Mouse (Mus musculus) embryonic facial prominence, embryonic 10.5 days (tissue): Measurements from ENCODE around the gene Gtpbp8. TPM values are rescaled to one million over a fixed set of nuclear protein-coding genes. Genes with fewer than 3 reads are reported as not detected.
A peak's percentile ranks its signal among the peaks of the same experiment; 100 is the strongest.

Source experiments
- DNase-seq: peaks from one replicate; pipeline ENCODE4 v3.0.0-alpha.2; 2017; ENCODE audit warnings: low spot score
- H3K27ac ChIP-seq: fragments of 300-500 bp; sonication (generic); replicated peaks from 2 replicates; pipeline ENCODE4 v1.5.1; 2016; ENCODE audit warnings: mild to moderate bottlenecking
- H3K27me3 ChIP-seq: fragments of 300-500 bp; sonication (generic); replicated peaks from 2 replicates; pipeline ENCODE4 v1.6.1; 2016; ENCODE audit warnings: low read depth, mild to moderate bottlenecking; ENCODE audit not compliant: poor library complexity, severe bottlenecking
- H3K36me3 ChIP-seq: fragments of 300-500 bp; sonication (generic); replicated peaks from 2 replicates; pipeline ENCODE4 v1.6.1; 2016; ENCODE audit warnings: mild to moderate bottlenecking, moderate library complexity
- H3K4me1 ChIP-seq: fragments of 300-500 bp; sonication (generic); 2 replicates; pipeline ENCODE4 v1.6.1; 2016
- H3K4me3 ChIP-seq: fragments of 300-500 bp; sonication (generic); 2 replicates; pipeline ENCODE4 v1.5.1; 2016; ENCODE audit warnings: mild to moderate bottlenecking, moderate library complexity
- H3K9me3 ChIP-seq: fragments of 300-500 bp; sonication (generic); 2 replicates; pipeline ENCODE4 v1.6.1; 2016; ENCODE audit warnings: mild to moderate bottlenecking
- WGBS: fragments of 180-500 bp; shearing (Covaris S2); methylation state at CpG from one replicate; pipeline ENCODE4 v1.1.7; 2016; 5-methylcytosine and 5-hydroxymethylcytosine counted together
- polyA plus RNA-seq: library from polyadenylated mRNA; unstranded; fragments of >200 nt; fragmentation: Nextera tagmentation; extraction: Ambion mirVana; gene quantifications from 2 replicates; pipeline ENCODE4 v1.2.1, GENCODE M21; 2016

Gtpbp8 gene
- polyA plus RNA-seq, 1 experiment from 2014 or later: 24.8 TPM

GRCm38 (mm10) chr16:44724083-44724787, 21.9 kb downstream of the Gtpbp8 start, which contains the start of gene Nepro:
TSS of gene Nepro (plus strand) at chr16:44724301.
- peaks cover 39% of the 10 kb centered on the region for H3K36me3 ChIP-seq
- H3K27ac ChIP-seq: peak within 1 kb of the TSS; percentile 96
- WGBS: under 1% methylated on average over 64 of the region's 64 CpGs
- H3K4me1 ChIP-seq: peaks cover 21% of the 10 kb centered on the region
- no peaks in the 10 kb centered on the region for H3K9me3 ChIP-seq
- H3K4me3 ChIP-seq: peak within 1 kb of the TSS; percentile 74
- DNase-seq: peak; percentile 95
- no peaks in the 10 kb centered on the region for H3K27me3 ChIP-seq

DNA sequence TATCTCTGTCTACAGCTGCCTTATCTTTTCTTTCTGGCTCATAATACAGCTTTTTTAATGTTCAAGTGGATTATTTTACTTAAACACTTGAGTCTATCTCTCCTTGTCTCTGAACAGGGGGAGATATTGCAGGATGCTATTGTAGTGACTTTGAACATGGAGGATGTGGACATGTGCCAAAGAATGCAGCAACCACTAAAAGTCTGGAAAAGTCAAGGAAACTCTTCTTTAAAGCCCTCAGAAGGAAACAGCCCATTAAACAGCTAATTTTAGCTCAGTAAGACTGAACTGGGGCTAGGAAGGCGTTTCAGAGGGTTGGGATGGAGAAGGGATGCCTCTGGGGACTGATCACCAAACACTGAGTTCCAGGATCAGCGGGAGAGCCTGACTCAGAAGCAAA, 23.5 kb downstream of the Gtpbp8 start:
- no peaks in the 10 kb centered on the region for H3K27me3 ChIP-seq
- peaks cover 21% of the 10 kb centered on the region for H3K4me1 ChIP-seq
- no peaks in the 10 kb centered on the region for H3K9me3 ChIP-seq
- H3K27ac ChIP-seq: no peak overlapping the region
- 84% methylated on average over 2 of the region's 2 CpGs for WGBS
- H3K36me3 ChIP-seq: peaks cover 24% of the 10 kb centered on the region
- no peak for DNase-seq
- no peak overlapping the region for H3K4me3 ChIP-seq

GRCm38 (mm10) chr16:44720518-44720917, 25.6 kb downstream of the Gtpbp8 start:
- DNase-seq: no peak
- Histone ChIP-seq H3K9me3 (no peaks in the 10 kb centered on the region), H3K36me3 (peaks cover 15% of the 10 kb centered on the region), H3K4me1 (peaks cover 25% of the 10 kb centered on the region), H3K27ac (no peak overlapping the region), H3K27me3 (no peaks in the 10 kb centered on the region), H3K4me3 (no peak overlapping the region)
- 73% methylated on average over 3 of the region's 3 CpGs for WGBS

- WGBS: 84% methylated on average over 7 of the region's 7 CpGs
- H3K27ac ChIP-seq: no peak overlapping the region
- DNase-seq: no peak
- no peak overlapping the region for H3K4me3 ChIP-seq
- peaks cover 20% of the 10 kb centered on the region for H3K4me1 ChIP-seq
- H3K27me3 ChIP-seq: no peaks in the 10 kb centered on the region
- peaks cover 15% of the 10 kb centered on the region for H3K36me3 ChIP-seq
- no peaks in the 10 kb centered on the region for H3K9me3 ChIP-seq
Measured at GRCm38 (mm10) chr16:44719349-44719748, 26.8 kb downstream of the Gtpbp8 start.

GRCm38 (mm10) chr16:44717838-44718237, 28.3 kb downstream of the Gtpbp8 start:
- no peak for DNase-seq
- 69% methylated on average over 2 of the region's 2 CpGs for WGBS

DNA sequence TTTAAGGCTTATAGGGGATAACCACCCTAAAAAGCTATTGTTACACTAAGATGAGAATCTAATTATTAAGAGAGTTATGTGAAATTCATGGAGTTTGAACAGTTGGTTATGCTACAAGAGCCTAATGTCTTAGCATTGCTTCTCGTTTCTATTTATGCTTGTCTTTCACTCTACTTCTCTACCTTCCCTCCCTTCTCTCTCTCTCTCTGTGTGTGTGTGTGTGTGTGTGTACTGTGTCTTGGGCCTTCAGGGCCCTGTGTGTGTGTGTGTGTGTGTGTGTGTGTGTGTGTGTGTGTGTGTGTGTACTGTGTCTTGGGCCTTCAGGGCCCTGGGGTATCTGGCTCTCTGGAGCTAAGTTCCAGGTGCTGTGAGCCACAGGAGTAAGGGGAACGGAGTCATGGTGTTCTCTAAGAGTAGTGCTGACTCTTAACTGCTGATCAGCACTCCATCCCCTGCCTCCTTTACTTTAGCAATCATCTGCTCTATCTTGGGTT, 29.0 kb downstream of the Gtpbp8 start:
- Histone ChIP-seq H3K9me3 (no peaks in the 10 kb centered on the region), H3K4me1 (peaks cover 10% of the 10 kb centered on the region), H3K4me3 (no peak overlapping the region), H3K27ac (no peak overlapping the region), H3K36me3 (peaks cover 15% of the 10 kb centered on the region), H3K27me3 (no peaks in the 10 kb centered on the region)
- no peak for DNase-seq
- 79% methylated on average over 2 of the region's 2 CpGs for WGBS

More at GRCm38 (mm10) chr16:44717838-44718237, 28.3 kb downstream of the Gtpbp8 start:
- H3K36me3 ChIP-seq: peaks cover 15% of the 10 kb centered on the region
- peaks cover 12% of the 10 kb centered on the region for H3K4me1 ChIP-seq
- no peak overlapping the region for H3K27ac ChIP-seq
- no peak overlapping the region for H3K4me3 ChIP-seq
- H3K27me3 ChIP-seq: no peaks in the 10 kb centered on the region
- no peaks in the 10 kb centered on the region for H3K9me3 ChIP-seq

DNA sequence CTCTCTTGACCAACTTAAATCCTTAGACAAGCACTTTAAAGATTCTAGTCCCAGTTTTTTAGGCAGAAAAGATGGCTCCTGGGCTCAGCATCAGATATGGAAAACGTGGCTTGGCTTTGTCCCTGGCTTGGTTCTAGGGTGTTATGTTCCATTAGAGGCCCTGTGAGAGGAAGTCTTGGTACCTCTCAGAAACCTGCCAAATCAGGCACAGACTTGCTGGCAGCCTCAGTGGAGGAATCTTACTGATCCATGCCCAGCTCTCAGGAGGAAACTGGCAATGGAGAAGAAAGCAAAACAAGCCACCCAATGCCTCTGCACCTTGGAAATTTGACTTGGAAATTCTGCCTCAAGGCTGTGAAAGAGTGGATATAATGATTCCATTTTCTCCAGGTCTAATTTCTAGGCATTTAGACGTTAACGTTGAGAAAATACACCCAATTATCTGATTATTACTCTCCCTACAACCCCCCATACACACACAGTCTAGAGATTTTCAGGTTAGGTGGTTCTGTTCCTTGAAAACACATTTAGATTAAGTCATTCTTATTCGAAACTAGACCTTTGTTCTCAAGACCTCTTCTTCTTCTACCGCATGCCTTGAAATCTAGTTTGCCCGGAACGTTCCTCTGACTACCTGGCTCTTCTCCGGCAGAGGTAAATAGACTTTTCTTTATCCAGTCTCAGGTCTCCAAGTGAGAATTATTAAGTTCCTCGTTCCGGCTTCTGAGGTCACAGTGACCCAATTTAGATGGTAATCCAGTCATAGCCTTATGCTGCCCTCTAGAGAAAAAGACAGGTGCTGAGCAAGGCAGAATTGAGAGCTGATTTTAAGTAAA, 29.6 kb downstream of the Gtpbp8 start:
- peak; percentile 32 for DNase-seq
- 44% methylated on average over 10 of the region's 10 CpGs for WGBS
- no peaks in the 10 kb centered on the region for H3K9me3 ChIP-seq
- no peaks in the 10 kb centered on the region for H3K27me3 ChIP-seq
- peaks cover 15% of the 10 kb centered on the region for H3K36me3 ChIP-seq
- H3K4me1 ChIP-seq: peaks cover 10% of the 10 kb centered on the region
- H3K27ac ChIP-seq: peak overlapping the region; percentile 61
- no peak overlapping the region for H3K4me3 ChIP-seq

DNA sequence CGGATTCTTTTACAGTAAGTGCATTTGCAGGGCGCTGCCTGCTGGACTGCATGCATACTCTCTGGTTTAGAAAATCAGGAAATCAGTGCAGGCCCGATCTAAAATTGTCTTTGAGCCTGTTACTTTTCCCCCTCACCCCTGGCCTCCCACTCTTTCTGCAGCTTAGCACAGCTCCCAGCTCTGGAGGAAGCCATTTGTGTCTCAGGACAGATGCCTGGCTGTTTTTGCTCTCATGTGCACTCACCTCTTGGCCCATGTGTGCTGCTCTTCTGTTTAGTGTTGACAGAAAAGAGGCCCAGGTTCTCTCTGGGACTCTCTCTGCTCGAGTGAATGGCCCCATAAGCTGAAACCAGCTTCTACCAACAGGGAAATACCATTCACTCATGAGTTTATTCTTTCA, 42.7 kb downstream of the Gtpbp8 start:
- no peaks in the 10 kb centered on the region for H3K27me3 ChIP-seq
- no peaks in the 10 kb centered on the region for H3K36me3 ChIP-seq
- 64% methylated on average over 4 of the region's 4 CpGs for WGBS
- peaks cover 28% of the 10 kb centered on the region for H3K4me1 ChIP-seq
- peak overlapping the region; percentile 69 for H3K27ac ChIP-seq
- no peak for DNase-seq
- no peaks in the 10 kb centered on the region for H3K9me3 ChIP-seq
- H3K4me3 ChIP-seq: no peak overlapping the region

GRCm38 (mm10) chr16:44702272-44702671, 43.9 kb downstream of the Gtpbp8 start:
- H3K4me1 ChIP-seq: peaks cover 28% of the 10 kb centered on the region
- 74% methylated on average over 5 of the region's 5 CpGs for WGBS
- no peak for DNase-seq

GRCm38 (mm10) chr16:44701155-44701554, 45.0 kb downstream of the Gtpbp8 start:
- Histone ChIP-seq H3K4me1 (peaks cover 31% of the 10 kb centered on the region), H3K27me3 (no peaks in the 10 kb centered on the region), H3K36me3 (no peaks in the 10 kb centered on the region), H3K27ac (no peak overlapping the region), H3K9me3 (no peaks in the 10 kb centered on the region), H3K4me3 (no peak overlapping the region)
- WGBS: 91% methylated on average over 3 of the region's 3 CpGs
- no peak for DNase-seq

More at GRCm38 (mm10) chr16:44702272-44702671, 43.9 kb downstream of the Gtpbp8 start:
- H3K36me3 ChIP-seq: no peaks in the 10 kb centered on the region
- no peaks in the 10 kb centered on the region for H3K27me3 ChIP-seq
- H3K4me3 ChIP-seq: no peak overlapping the region
- H3K9me3 ChIP-seq: no peaks in the 10 kb centered on the region
- no peak overlapping the region for H3K27ac ChIP-seq

DNA sequence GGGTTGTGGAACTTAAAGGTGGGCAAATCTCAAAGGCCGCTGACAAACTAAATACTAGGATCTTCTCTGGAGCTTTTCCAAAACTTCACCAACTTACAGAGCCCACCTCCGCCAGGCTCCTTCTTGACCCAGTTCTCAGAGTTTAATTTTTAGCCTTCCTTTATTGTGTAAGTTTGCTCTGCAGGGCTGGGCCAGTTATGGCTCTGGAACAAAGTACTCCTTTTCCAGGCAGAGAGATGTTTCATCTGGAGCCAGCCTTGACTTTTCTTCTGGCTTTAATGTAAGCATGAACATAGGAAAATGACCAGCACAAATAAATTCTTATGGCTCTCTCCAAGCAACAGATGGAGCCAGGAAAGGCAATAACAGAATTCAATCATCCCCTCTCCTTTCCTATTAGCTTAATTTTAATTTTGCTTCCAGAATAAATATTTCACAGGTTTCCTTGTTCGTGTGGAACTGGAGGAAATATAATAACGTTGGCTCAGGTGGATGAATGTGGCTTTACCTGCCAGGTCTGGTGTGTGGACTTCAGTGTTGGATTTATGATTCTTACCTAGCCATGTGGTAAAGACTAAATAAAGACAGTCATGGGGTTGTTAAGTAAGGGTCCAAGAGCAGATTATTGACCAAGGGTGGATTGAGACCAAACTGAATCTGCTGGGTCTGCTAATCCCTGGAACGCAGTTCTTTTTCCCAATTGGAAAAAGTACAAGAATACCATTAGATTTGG, 48.5 kb downstream of the Gtpbp8 start:
- H3K27me3 ChIP-seq: no peaks in the 10 kb centered on the region
- no peak overlapping the region for H3K27ac ChIP-seq
- 93% methylated on average over 5 of the region's 5 CpGs for WGBS
- no peak overlapping the region for H3K4me3 ChIP-seq
- H3K4me1 ChIP-seq: peaks cover 17% of the 10 kb centered on the region
- H3K9me3 ChIP-seq: no peaks in the 10 kb centered on the region
- no peak for DNase-seq
- no peaks in the 10 kb centered on the region for H3K36me3 ChIP-seq
